Mouse (Mus musculus) embryonic facial prominence, embryonic 14.5 days (tissue): ENCODE results near the gene Arhgef25. TPM values are rescaled to one million over a fixed set of nuclear protein-coding genes. Genes with fewer than 3 reads are reported as not detected.

ENCODE experiments used
- ATAC-seq: fragments of 200-750 bp; cut with Nextera tagmentation; 2 replicates; pipeline ENCODE4 v1.8.0; 2017; ENCODE audit warnings: low read depth, moderate number of reproducible peaks, moderate TSS enrichment
- DNase-seq: peaks from one replicate; pipeline ENCODE4 v3.0.0-alpha.2; 2015; ENCODE audit warnings: low spot score
- H3K27ac ChIP-seq: fragments of 300-500 bp; sonication (generic); replicated peaks from 2 replicates; pipeline ENCODE4 v1.5.1; 2014; ENCODE audit warnings: low read depth, mild to moderate bottlenecking, low read length, moderate library complexity
- H3K27me3 ChIP-seq: fragments of 300-500 bp; sonication (generic); replicated peaks from 2 replicates; pipeline ENCODE4 v1.6.1; 2014; ENCODE audit warnings: low read length; ENCODE audit not compliant: control insufficient read depth, insufficient read depth
- H3K36me3 ChIP-seq: fragments of 300-500 bp; sonication (generic); 2 replicates; pipeline ENCODE4 v1.6.1; 2014; ENCODE audit warnings: low read length, mixed read lengths; ENCODE audit not compliant: control insufficient read depth, insufficient read depth
- H3K4me1 ChIP-seq: fragments of 300-500 bp; sonication (generic); 2 replicates; pipeline ENCODE4 v1.6.1; 2014; ENCODE audit warnings: antibody characterized with exemption, low read length; ENCODE audit not compliant: control insufficient read depth, insufficient read depth
- H3K4me2 ChIP-seq: fragments of 300-500 bp; sonication (generic); 2 replicates; pipeline ENCODE4 v1.6.1; 2014; ENCODE audit warnings: low read depth, mild to moderate bottlenecking, low read length, moderate library complexity, mixed read lengths
- H3K4me3 ChIP-seq: fragments of 300-500 bp; sonication (generic); 2 replicates; pipeline ENCODE4 v1.5.1; 2014; ENCODE audit warnings: low read depth, mild to moderate bottlenecking, low read length
- H3K9ac ChIP-seq: fragments of 300-500 bp; sonication (generic); 2 replicates; pipeline ENCODE4 v1.6.1; 2014; ENCODE audit warnings: low read depth, mild to moderate bottlenecking, low read length, moderate library complexity, mixed read lengths
- H3K9me3 ChIP-seq: fragments of 300-500 bp; sonication (generic); 2 replicates; pipeline ENCODE4 v1.6.1; 2016; ENCODE audit warnings: low read length; ENCODE audit not compliant: control insufficient read depth
- WGBS: fragments of 180-500 bp; shearing (Covaris S2); extraction: QIAGEN DNeasy Blood & Tissue Kit; methylation state at CpG from one replicate; pipeline ENCODE4 v1.1.7; 2014; 5-methylcytosine and 5-hydroxymethylcytosine counted together
- polyA plus RNA-seq: library from polyadenylated mRNA; unstranded; fragments of >200 nt; fragmentation: Nextera tagmentation; extraction: Ambion mirVana; gene quantifications from 2 replicates; pipeline ENCODE4 v1.2.1, GENCODE M21; 2014

The Arhgef25 gene
- polyA plus RNA-seq, 1 experiment from 2014 or later: 76.7 TPM

GRCm38 (mm10) chr10:127170837-127171272 is 19.0 kb downstream of the Arhgef25 start:
- no peaks in the 10 kb centered on the region for H3K9me3 ChIP-seq
- peaks cover 9% of the 10 kb centered on the region for H3K4me1 ChIP-seq
- peak overlapping the region; percentile 45 for H3K4me3 ChIP-seq
- WGBS: 0% methylated on average over 10 of the region's 29 CpGs
- peak; percentile 77 for DNase-seq
- H3K4me2 ChIP-seq: peak overlapping the region; percentile 81
- H3K27ac ChIP-seq: no peak overlapping the region
- no peaks in the 10 kb centered on the region for H3K36me3 ChIP-seq
- ATAC-seq: peak; percentile 82
- H3K27me3 ChIP-seq: peaks cover 52% of the 10 kb centered on the region
- H3K9ac ChIP-seq: peak overlapping the region; percentile 50; the same call in 1 of the 2 replicates

DNA sequence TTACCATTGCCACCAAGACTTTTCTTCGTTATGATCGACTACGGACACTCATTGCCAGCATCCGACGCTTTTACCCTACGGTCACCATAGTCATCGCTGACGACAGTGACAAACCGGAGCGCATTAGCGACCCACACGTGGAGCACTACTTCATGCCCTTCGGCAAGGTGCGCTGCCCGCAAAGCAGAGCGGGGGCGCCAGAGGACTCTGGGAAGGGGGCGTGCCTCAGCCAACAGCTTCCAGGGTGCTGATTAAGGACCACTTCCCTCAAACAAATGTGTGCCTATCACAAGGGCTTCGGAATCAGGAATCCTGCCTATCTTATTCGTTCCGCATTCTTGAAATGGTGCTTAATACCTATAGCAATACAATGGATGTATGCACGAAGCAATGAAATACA is 19.9 kb downstream of the Arhgef25 start:
- peaks cover 9% of the 10 kb centered on the region for H3K4me1 ChIP-seq
- no peaks in the 10 kb centered on the region for H3K9me3 ChIP-seq
- DNase-seq: peak; percentile 40

GRCm38 (mm10) chr10:127167614-127168192 is 22.2 kb downstream of the Arhgef25 start:
- Histone ChIP-seq H3K9me3 (no peaks in the 10 kb centered on the region), H3K4me2 (no peak overlapping the region), H3K36me3 (no peaks in the 10 kb centered on the region), H3K9ac (no peak overlapping the region), H3K4me3 (no peak overlapping the region), H3K27me3 (peaks cover 66% of the 10 kb centered on the region), H3K27ac (no peak overlapping the region), H3K4me1 (peaks cover 13% of the 10 kb centered on the region)
- DNase-seq (no peak), ATAC-seq (no peak)
- 32% methylated on average over 10 of the region's 10 CpGs for WGBS

More for the DNA sequence above, 19.9 kb downstream of the Arhgef25 start:
- WGBS: 2% methylated on average over 22 of the region's 22 CpGs
- Histone ChIP-seq H3K4me2 (peak overlapping the region; percentile 81), H3K27me3 (peaks cover 60% of the 10 kb centered on the region), H3K4me3 (peak overlapping the region; percentile 45), H3K27ac (no peak overlapping the region), H3K9ac (peak overlapping the region; percentile 50; the same call in 1 of the 2 replicates), H3K36me3 (no peaks in the 10 kb centered on the region)
- ATAC-seq: no peak

- no peaks in the 10 kb centered on the region for H3K36me3 ChIP-seq
- peaks cover 13% of the 10 kb centered on the region for H3K4me1 ChIP-seq
- DNase-seq (no peak), ATAC-seq (no peak)
- peaks cover 66% of the 10 kb centered on the region for H3K27me3 ChIP-seq
- peak overlapping the region; percentile 79; the same call in 1 of the 2 replicates for H3K9ac ChIP-seq
- H3K4me2 ChIP-seq: peak overlapping the region; percentile 100
- peak overlapping the region; percentile 66 for H3K4me3 ChIP-seq
- 23% methylated on average over 15 of the region's 15 CpGs for WGBS
- H3K9me3 ChIP-seq: no peaks in the 10 kb centered on the region
- H3K27ac ChIP-seq: no peak overlapping the region
Measured at GRCm38 (mm10) chr10:127166771-127167613, 22.9 kb downstream of the Arhgef25 start.

DNA sequence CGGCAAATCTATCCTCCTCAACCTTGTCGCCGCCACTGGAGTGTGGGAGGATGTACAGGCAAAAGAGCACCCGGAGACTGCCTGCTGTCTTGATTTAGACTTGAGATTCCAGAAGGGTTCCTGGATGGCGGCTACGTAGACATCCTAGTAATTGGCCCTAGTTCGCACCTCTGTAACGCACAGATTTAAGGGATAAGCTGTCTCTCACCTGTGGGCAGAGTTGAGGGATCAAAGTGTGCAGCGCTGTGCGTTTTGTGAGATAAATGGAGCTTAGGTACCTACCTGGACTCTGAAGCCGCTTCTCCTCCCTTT is 23.5 kb downstream of the Arhgef25 start:
- Histone ChIP-seq H3K9me3 (no peaks in the 10 kb centered on the region), H3K4me3 (peak overlapping the region; percentile 66), H3K36me3 (no peaks in the 10 kb centered on the region), H3K4me1 (peaks cover 13% of the 10 kb centered on the region), H3K9ac (peak overlapping the region; percentile 79), H3K4me2 (peak overlapping the region; percentile 100), H3K27me3 (peaks cover 64% of the 10 kb centered on the region), H3K27ac (no peak overlapping the region)
- 4% methylated on average over 11 of the region's 11 CpGs for WGBS
- DNase-seq (no peak), ATAC-seq (no peak)

GRCm38 (mm10) chr10:127165654-127166403 is 24.1 kb downstream of the Arhgef25 start:
- no peaks in the 10 kb centered on the region for H3K36me3 ChIP-seq
- peaks cover 60% of the 10 kb centered on the region for H3K27me3 ChIP-seq
- ATAC-seq: peak; percentile 28

DNA sequence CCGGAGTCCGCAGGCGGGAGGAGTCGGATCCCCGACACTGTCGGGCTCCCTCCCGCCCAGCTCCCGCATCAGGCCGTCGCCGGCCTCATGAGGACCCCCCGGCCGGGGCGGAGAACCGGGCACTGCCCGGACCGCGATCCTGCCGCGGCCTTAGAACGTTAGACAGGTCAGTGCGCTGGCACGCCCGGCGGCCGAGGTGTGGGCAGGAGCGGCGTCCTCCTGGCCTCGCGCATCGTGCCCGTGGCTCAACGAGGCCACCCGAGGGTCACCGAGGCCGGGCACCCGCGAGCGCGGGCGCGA is 24.6 kb downstream of the Arhgef25 start:
- Histone ChIP-seq H3K27me3 (peaks cover 54% of the 10 kb centered on the region), H3K9ac (peak overlapping the region; percentile 79), H3K4me1 (peaks cover 11% of the 10 kb centered on the region), H3K4me3 (peak overlapping the region; percentile 66), H3K9me3 (no peaks in the 10 kb centered on the region), H3K36me3 (no peaks in the 10 kb centered on the region), H3K27ac (no peak overlapping the region), H3K4me2 (peak overlapping the region; percentile 100)
- WGBS: 3% methylated on average over 7 of the region's 42 CpGs
- no peak for DNase-seq
- peak; percentile 22 for ATAC-seq

More at GRCm38 (mm10) chr10:127165654-127166403, 24.1 kb downstream of the Arhgef25 start:
- Histone ChIP-seq H3K9me3 (no peaks in the 10 kb centered on the region), H3K4me3 (peak overlapping the region; percentile 66), H3K9ac (peak overlapping the region; percentile 79), H3K27ac (no peak overlapping the region), H3K4me2 (peak overlapping the region; percentile 100), H3K4me1 (peaks cover 13% of the 10 kb centered on the region)
- peak; percentile 27 for DNase-seq
- WGBS: under 1% methylated on average over 29 of the region's 56 CpGs

DNA sequence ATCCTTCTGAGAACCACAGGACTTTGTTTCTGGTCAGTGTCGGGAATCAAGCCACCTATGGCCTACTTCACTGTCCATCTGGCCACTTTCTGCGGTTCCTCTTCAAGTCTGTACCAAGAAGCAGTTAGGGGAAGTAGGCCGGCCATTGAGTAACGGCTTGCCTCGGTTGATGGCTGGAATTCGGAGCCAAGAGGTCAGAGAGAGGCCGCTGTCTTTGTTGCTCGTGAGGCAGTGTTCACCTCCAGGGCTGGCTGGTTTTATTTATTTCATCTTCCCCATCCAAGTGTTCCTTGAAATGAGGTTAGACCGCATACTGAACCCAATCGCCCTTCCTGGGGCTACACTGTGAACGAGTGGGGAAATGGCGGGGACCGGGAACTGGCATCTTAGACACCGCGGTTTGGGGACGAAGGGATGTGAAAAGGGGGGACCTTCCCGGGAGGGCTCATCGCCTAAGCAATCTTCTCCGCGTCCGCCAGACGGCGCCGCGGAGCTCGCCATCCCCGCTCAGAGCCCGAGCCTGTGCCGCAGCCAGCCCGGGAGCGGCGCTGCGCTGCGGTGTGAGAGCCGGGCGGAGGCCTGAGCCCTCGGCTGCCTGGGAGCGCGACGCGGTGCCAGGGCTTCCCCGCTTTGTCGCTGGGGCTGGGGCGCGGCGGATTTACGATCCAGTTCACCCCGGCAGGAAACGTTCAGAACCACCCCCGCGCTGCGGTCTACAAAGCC is 25.1 kb downstream of the Arhgef25 start, which contains the start of gene B4galnt1:
Gene B4galnt1, plus strand, starts transcription at position 595 of the 723 bp plus-strand sequence.
- Histone ChIP-seq H3K4me2 (peak within 1 kb of the TSS; percentile 100), H3K4me3 (peak within 1 kb of the TSS; percentile 66), H3K27me3 (peaks cover 49% of the 10 kb centered on the region), H3K27ac (no peak within 1 kb of the TSS), H3K9ac (peak within 1 kb of the TSS; percentile 79), H3K9me3 (no peaks in the 10 kb centered on the region), H3K36me3 (no peaks in the 10 kb centered on the region), H3K4me1 (peaks cover 5% of the 10 kb centered on the region)
- peak; percentile 92 for ATAC-seq
- DNase-seq: peak; percentile 87
- 3% methylated on average over 38 of the region's 52 CpGs for WGBS
